Mouse (Mus musculus): ENCODE measurements around the gene Dlgap1. TPM values are rescaled to one million over a fixed set of nuclear protein-coding genes. Genes with fewer than 3 reads are reported as not detected.
"Not testable (repeated sequence)": the region's sequence is repeated elsewhere in the genome, so short reads cannot be mapped to it uniquely, and the experiment has no call there.

Gene Dlgap1
- polyA plus RNA-seq, 1 experiment: 0.06 TPM

DNA sequence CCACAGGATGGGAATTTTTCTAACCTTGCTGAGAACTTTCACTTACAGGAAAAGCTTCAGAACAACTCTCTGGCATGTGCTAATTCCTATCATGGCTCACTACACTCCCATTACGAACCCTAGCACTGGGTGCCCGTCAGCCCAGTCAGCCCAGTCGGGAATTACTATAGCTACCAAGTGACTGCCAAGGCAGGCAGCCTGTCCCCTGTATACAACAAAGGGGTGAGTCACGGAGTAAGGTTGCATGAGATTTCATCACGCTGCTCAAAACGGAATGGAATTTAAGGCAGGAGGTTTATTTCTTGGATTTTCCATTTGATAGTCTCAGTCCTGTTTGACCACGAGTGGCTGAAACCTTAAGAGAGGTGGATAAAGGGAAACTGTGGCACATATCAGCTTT is 867.9 kb downstream of the Dlgap1 start:
- Histone ChIP-seq H3K27me3 (ENCODE audit: control insufficient read depth, insufficient read depth, low read length) (0 out of 2 replicates have a peak, but pooled peaks cover 4% of the 10 kb centered on the region), H3K36me3 (ENCODE audit: control insufficient read depth, insufficient read depth, low read length) (peaks cover 5% of the 10 kb centered on the region; the same call in 1 of the 2 replicates), H3K4me1 (ENCODE audit: control insufficient read depth, insufficient read depth, insufficient read length) (peaks cover 2% of the 10 kb centered on the region; the same call in 1 of the 2 replicates), H3K27ac (ENCODE audit: insufficient read depth, low read length) (no peak overlapping the region), H3K4me3 (ENCODE audit: extremely low read depth, insufficient read depth, insufficient read length) (no peak overlapping the region)
- 93% methylated on average over 7 of the region's 7 CpGs for WGBS
- TF ChIP-seq POLR2A (IDR thresholded peaks at IDR 0.05; ENCODE audit: low read depth, low read length) (no peak), CTCF (IDR thresholded peaks at IDR 0.05; ENCODE audit: extremely low read depth, insufficient read depth, insufficient read length, insufficient replicate concordance) (no peak)
- DNase-seq (ENCODE audit: low read depth in 1 of 2, low spot score in 2 of 2): no peak

DNA sequence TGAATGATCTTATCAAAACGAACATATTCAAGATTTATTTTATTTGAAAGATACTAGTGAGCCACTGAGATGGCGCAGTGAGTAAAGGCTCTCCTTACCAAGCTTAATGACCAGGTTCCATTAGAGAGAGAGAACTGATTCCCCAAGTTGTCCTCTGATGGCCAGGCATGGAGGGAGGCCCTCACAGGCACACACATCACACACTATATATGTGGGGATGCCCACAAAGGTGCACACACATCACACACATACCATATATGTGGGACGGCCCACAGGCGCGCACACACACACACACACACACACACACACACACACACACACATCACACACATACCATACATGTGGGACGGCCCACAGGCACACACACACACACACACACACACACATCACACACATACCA is 868.6 kb downstream of the Dlgap1 start:
- WGBS: 82% methylated on average over 5 of the region's 6 CpGs
- not testable (repeated sequence) for H3K27ac ChIP-seq (ENCODE audit: insufficient read depth, low read length)

DNA sequence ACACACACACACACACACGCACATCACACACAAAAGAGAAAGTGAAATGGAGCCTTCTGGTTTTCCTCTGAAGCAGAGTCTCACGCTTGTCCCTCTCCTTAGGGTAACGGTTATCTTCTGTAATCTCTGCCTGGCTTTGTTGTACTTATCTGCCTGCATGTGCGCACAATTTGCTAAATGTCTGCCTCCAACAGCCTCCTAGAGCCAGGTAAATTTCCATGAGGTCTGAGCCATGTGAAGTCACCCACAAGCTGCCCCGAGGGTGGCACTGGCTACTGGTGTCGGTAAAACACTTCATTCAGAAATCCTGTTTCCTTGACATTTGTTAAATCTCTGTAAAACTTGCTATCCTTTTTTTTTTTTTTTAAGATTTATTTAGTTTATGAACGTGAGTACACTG is 869.2 kb downstream of the Dlgap1 start:
- no peak for TF ChIP-seq CTCF (IDR thresholded peaks at IDR 0.05; ENCODE audit: extremely low read depth, insufficient read depth, insufficient read length, insufficient replicate concordance)
- TF ChIP-seq POLR2A (IDR thresholded peaks at IDR 0.05; ENCODE audit: low read depth, low read length): no peak
- no peak for DNase-seq (ENCODE audit: low read depth in 1 of 2, low spot score in 2 of 2)
- no peak overlapping the region for H3K27ac ChIP-seq (ENCODE audit: insufficient read depth, low read length)
- peaks cover 2% of the 10 kb centered on the region; the same call in 1 of the 2 replicates for H3K4me1 ChIP-seq (ENCODE audit: control insufficient read depth, insufficient read depth, insufficient read length)
- 80% methylated on average over 7 of the region's 7 CpGs for WGBS
- no peak overlapping the region for H3K4me3 ChIP-seq (ENCODE audit: extremely low read depth, insufficient read depth, insufficient read length)
- H3K36me3 ChIP-seq (ENCODE audit: control insufficient read depth, insufficient read depth, low read length): peaks cover 9% of the 10 kb centered on the region; the same call in 1 of the 2 replicates
- H3K27me3 ChIP-seq (ENCODE audit: control insufficient read depth, insufficient read depth, low read length): 0 out of 2 replicates have a peak, but pooled peaks cover 4% of the 10 kb centered on the region

More for the DNA sequence above, 868.6 kb downstream of the Dlgap1 start:
- not testable (repeated sequence) for H3K27me3 ChIP-seq (ENCODE audit: control insufficient read depth, insufficient read depth, low read length); H3K4me1 ChIP-seq (ENCODE audit: control insufficient read depth, insufficient read depth, insufficient read length); DNase-seq (ENCODE audit: low read depth in 1 of 2, low spot score in 2 of 2); H3K36me3 ChIP-seq (ENCODE audit: control insufficient read depth, insufficient read depth, low read length); H3K4me3 ChIP-seq (ENCODE audit: extremely low read depth, insufficient read depth, insufficient read length)

DNA sequence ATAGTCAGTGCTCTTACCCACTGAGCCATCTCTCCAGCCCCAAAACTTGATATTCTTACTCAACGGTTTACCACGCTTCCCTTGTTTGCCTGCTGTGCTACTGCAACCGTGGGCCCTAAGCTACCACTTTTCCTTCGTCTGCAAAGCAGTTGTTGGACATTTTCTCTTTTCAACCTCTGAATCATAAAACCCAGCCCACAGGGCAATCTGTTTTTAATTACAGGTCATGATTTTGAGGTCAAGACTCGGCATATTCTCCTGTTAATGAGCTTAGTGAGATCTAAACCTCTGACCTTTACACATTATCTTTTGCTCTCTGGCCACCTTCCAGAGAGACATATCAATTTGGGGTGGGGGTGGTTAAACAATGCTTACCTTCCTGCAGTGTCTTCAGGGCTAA is 869.7 kb downstream of the Dlgap1 start:
- DNase-seq (ENCODE audit: low read depth in 1 of 2, low spot score in 2 of 2): no peak
- no peak overlapping the region for H3K27ac ChIP-seq (ENCODE audit: insufficient read depth, low read length)
- WGBS: 91% methylated on average over 5 of the region's 5 CpGs

DNA sequence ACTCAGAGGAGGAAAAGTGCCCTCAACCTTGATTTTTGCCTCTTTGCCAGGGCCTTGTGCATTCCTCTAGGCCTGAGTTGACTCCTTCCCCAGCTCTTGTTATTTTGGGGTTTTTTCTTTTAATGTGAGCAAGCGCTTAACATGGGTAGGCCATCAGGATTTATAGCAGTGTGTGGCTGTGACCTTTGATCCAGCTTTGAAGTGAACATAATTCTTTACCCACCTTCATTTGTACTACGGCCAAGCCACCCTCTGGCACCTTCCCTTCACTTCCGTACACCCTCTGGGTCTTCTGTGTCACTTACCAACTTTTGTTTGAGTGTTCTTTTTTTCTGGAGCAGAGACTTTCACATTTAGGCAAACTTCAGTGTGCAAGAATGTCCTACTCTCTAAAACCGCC is 874.4 kb downstream of the Dlgap1 start:
- Histone ChIP-seq H3K4me1 (ENCODE audit: control insufficient read depth, insufficient read depth, insufficient read length) (0 out of 2 replicates have a peak, but pooled peaks cover 5% of the 10 kb centered on the region), H3K36me3 (ENCODE audit: control insufficient read depth, insufficient read depth, low read length) (peaks cover 29% of the 10 kb centered on the region), H3K4me3 (ENCODE audit: extremely low read depth, insufficient read depth, insufficient read length) (no peak overlapping the region), H3K27me3 (ENCODE audit: control insufficient read depth, insufficient read depth, low read length) (no peaks in the 10 kb centered on the region), H3K27ac (ENCODE audit: insufficient read depth, low read length) (no peak overlapping the region)
- TF ChIP-seq CTCF (IDR thresholded peaks at IDR 0.05; ENCODE audit: extremely low read depth, insufficient read depth, insufficient read length, insufficient replicate concordance) (no peak), POLR2A (IDR thresholded peaks at IDR 0.05; ENCODE audit: low read depth, low read length) (no peak)
- 95% methylated on average over 4 of the region's 4 CpGs for WGBS
- no peak for DNase-seq (ENCODE audit: low read depth in 1 of 2, low spot score in 2 of 2)

More for the DNA sequence above, 869.7 kb downstream of the Dlgap1 start:
- Histone ChIP-seq H3K4me3 (ENCODE audit: extremely low read depth, insufficient read depth, insufficient read length) (no peak overlapping the region), H3K36me3 (ENCODE audit: control insufficient read depth, insufficient read depth, low read length) (peaks cover 13% of the 10 kb centered on the region), H3K4me1 (ENCODE audit: control insufficient read depth, insufficient read depth, insufficient read length) (peaks cover 2% of the 10 kb centered on the region; the same call in 1 of the 2 replicates), H3K27me3 (ENCODE audit: control insufficient read depth, insufficient read depth, low read length) (0 out of 2 replicates have a peak, but pooled peaks cover 4% of the 10 kb centered on the region)
- no peak for TF ChIP-seq POLR2A (IDR thresholded peaks at IDR 0.05; ENCODE audit: low read depth, low read length)
- TF ChIP-seq CTCF (IDR thresholded peaks at IDR 0.05; ENCODE audit: extremely low read depth, insufficient read depth, insufficient read length, insufficient replicate concordance): no peak

DNA sequence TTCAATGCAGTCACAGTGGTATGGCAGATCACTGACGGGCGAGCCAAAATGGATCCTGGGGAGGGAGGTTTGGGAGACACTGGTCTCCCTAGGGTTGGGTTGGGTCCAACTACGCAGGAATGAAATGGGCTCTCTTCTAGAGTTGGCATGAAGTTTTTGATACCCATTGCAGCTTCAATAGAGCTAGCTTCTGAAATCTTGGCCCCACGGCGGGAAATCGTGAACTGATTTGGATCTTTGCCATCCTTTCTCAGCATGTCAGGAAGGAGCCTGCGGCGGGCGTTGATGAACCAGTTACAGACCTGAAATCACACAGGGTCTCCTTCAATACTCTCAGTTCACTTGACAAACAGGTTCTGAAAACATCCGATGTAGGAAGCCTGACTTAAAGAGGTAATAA is 876.1 kb downstream of the Dlgap1 start:
- no peaks in the 10 kb centered on the region for H3K27me3 ChIP-seq (ENCODE audit: control insufficient read depth, insufficient read depth, low read length)
- H3K4me1 ChIP-seq (ENCODE audit: control insufficient read depth, insufficient read depth, insufficient read length): 0 out of 2 replicates have a peak, but pooled peaks cover 6% of the 10 kb centered on the region
- no peak overlapping the region for H3K27ac ChIP-seq (ENCODE audit: insufficient read depth, low read length)
- H3K4me3 ChIP-seq (ENCODE audit: extremely low read depth, insufficient read depth, insufficient read length): no peak overlapping the region
- TF ChIP-seq POLR2A (IDR thresholded peaks at IDR 0.05; ENCODE audit: low read depth, low read length): no peak
- TF ChIP-seq CTCF (IDR thresholded peaks at IDR 0.05; ENCODE audit: extremely low read depth, insufficient read depth, insufficient read length, insufficient replicate concordance): no peak
- WGBS: 90% methylated on average over 10 of the region's 10 CpGs
- H3K36me3 ChIP-seq (ENCODE audit: control insufficient read depth, insufficient read depth, low read length): peaks cover 29% of the 10 kb centered on the region
- no peak for DNase-seq (ENCODE audit: low read depth in 1 of 2, low spot score in 2 of 2)

DNA sequence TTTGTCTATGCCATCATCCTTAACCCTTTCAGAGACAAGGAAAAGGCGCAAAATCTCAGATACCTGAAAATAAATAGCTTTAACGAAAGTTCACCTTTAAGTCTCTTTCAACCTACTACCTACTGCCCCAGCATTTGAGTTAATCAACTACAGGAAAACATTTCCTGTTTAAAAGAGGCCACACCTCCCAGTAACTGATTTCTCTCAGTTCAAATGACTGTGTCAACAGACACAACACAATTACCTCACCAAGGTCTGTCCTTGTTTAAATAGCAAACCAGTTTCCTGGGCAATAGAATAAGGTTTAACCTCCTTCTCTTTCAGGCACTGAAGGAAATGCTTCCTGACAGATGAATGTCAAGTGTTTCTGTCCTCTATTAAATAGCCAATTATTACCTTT is 876.7 kb downstream of the Dlgap1 start:
- H3K27ac ChIP-seq (ENCODE audit: insufficient read depth, low read length): no peak overlapping the region
- peaks cover 27% of the 10 kb centered on the region for H3K36me3 ChIP-seq (ENCODE audit: control insufficient read depth, insufficient read depth, low read length)
- H3K27me3 ChIP-seq (ENCODE audit: control insufficient read depth, insufficient read depth, low read length): no peaks in the 10 kb centered on the region
- WGBS: 87% methylated on average over 2 of the region's 2 CpGs
- H3K4me3 ChIP-seq (ENCODE audit: extremely low read depth, insufficient read depth, insufficient read length): no peak overlapping the region
- no peak for TF ChIP-seq CTCF (IDR thresholded peaks at IDR 0.05; ENCODE audit: extremely low read depth, insufficient read depth, insufficient read length, insufficient replicate concordance)
- no peak for TF ChIP-seq POLR2A (IDR thresholded peaks at IDR 0.05; ENCODE audit: low read depth, low read length)
- H3K4me1 ChIP-seq (ENCODE audit: control insufficient read depth, insufficient read depth, insufficient read length): 0 out of 2 replicates have a peak, but pooled peaks cover 6% of the 10 kb centered on the region
- no peak for DNase-seq (ENCODE audit: low read depth in 1 of 2, low spot score in 2 of 2)

Data from spleen, adult 2 months (tissue).